Mouse (Mus musculus): ENCODE measurements around the gene Prss32.
"Not testable (repeated sequence)": the region's sequence is repeated elsewhere in the genome, so short reads cannot be mapped to it uniquely, and the experiment has no call there.

Gene Prss32

GRCm38 (mm10) chr17:23843141-23843811 is 379 bp upstream of the Prss32 start:
- no peak for DNase-seq

- no peak for DNase-seq
Measured at GRCm38 (mm10) chr17:23850028-23850427, 6.4 kb downstream of the Prss32 start.

DNA sequence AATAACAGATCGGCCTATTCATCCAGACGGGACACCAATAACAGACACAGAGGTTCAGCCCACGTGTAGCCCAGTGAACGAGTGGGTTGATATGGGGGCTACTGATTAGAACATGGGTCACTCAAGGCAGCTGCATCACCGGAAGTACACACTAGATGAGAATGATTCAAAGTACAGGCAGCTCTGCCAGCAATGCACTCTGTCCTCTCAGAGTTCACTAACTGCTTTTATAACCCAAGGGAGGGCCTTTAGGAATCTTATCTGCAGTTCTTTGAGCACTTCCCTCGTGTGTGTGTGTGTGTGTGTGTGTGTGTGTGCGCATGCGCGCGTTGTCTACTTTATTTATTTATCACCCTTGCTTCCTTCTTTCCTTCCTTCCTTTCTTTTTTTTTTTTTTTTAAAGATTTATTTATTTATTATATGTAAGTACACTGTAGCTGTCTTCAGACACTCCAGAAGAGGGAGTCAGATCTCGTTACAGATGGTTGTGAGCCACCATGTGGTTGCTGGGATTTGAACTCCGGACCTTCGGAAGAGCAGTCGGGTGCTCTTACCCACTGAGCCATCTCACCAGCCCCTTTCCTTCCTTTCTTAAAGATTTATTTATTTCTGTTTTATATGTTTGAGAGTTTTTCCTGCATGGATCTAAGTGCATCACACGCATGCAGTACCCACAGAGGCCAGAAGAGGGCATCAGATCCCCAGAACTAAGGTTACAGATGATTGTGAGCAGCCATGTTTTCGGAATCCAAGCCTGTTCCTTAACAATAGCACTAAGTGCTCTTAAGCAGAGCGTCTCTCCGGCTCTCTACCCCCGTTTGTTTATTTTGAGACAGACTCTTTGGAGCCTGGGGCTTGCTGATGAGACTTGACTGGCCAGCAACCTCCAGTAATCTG is 7.4 kb downstream of the Prss32 start:
- peak; percentile 32 for DNase-seq

GRCm38 (mm10) chr17:23853292-23853691 is 9.6 kb downstream of the Prss32 start:
- DNase-seq, result no peak

GRCm38 (mm10) chr17:23854229-23854765 is 10.6 kb downstream of the Prss32 start:
- no peak for DNase-seq

- no peak for DNase-seq
Measured at GRCm38 (mm10) chr17:23857193-23857592, 13.5 kb downstream of the Prss32 start.

GRCm38 (mm10) chr17:23857913-23858312 is 14.3 kb downstream of the Prss32 start:
- DNase-seq, result no peak

DNA sequence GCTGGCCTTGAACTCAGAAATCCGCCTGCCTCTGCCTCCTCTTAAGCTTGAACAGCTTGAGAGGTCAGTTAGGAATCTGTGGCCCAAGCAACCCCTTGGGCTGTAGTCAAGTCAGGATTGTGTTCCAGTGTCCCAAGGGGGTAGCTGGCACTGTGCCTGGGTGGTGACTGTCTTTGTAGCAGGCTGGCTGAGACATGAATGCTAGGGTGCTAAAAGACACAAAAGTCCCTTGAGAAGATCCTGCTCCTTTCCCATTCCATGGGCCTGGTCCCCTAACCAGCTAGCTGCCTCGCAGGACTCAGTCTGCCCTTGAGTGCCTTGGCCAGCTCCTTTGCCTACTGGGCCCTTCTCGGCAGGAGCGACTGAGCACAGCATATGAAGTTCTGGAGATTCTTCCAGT is 19.3 kb downstream of the Prss32 start:
- DNase-seq, result no peak

DNA sequence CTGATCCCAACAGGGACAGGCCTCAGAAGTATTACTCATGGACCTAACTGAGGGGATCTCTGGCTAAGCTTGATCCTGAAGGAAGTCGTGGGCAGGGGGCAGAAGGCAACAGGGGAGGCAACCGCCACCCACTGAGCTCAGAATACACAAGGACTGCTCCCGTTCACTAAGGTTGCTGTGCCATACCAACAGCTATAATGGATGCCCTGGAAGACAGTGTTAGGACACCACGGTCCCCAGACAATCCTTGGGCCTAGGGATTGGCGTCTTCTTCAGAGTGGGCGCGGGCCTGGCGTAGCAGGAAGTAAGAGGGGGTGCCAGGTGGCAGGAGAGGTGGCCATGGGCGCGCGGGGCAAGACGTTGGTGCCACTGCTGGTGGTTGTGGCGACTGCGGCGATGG is 24.1 kb downstream of the Prss32 start, which contains the start of gene Prss21:
Gene Prss21, plus strand, starts transcription at position 301 of the 400 bp plus-strand sequence.
- no peak for DNase-seq

- DNase-seq, result no peak
Measured at GRCm38 (mm10) chr17:23868513-23868912, 24.9 kb downstream of the Prss32 start.

GRCm38 (mm10) chr17:23873884-23874856 is 30.5 kb downstream of the Prss32 start:
- DNase-seq, result peak; percentile 28

DNA sequence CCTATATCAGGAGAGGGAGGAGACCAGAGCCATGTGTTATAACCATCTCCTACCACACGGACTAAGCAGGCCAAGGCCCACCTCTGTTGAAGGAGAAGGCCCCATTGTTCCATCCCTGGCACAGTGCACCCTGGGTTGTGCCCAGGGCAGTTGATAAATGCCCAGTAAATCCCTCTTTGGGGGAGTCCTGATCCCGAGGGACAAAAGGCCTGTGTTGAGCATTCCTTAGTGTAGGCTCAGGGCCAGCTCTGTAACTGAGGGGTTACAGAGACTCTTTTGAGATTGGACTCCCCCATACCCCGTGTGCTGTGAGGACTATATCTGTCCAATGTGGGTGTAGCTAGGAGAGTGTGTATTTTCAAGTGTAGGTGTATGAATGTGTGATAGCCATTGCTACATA is 33.1 kb downstream of the Prss32 start:
- no peak for DNase-seq

- no peak for DNase-seq
Measured at GRCm38 (mm10) chr17:23877166-23877565, 33.5 kb downstream of the Prss32 start.

GRCm38 (mm10) chr17:23880576-23880975 is 36.9 kb downstream of the Prss32 start, which contains the start of the genes Dcpp1 and Dcpp2:
Gene Dcpp1, plus strand, starts transcription at chr17:23880876.
Gene Dcpp2, plus strand, starts transcription at chr17:23880880.
- DNase-seq, result not testable (repeated sequence)
